25 mouse cellular contexts compared by ENCODE assay signal in the genomic region with DNA sequence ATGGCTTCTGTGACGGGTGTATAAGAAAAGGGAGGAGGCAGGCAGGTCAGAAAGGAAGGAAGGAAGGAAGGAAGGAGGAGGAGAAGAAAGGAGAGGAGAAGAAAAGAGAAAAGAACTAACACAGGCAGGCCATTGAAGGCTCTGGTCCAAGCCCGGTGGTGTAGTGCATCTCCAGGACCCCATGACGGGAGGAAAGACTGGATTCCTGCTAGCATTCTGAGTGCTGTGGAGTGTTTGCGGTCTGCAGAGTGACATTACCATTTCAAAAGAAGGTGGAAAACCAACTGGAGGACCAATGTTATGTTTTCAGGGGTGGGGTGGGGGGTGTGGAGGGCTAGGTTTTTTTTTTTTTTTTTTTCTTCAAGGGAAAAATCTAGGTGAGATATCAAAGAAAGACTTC.
"Had no signal": no experiment of that assay in that cellular context is flagged by ENCODE, and none has a peak within 500 bp of the region (broad histone marks: within the 10 kb centered on the region; RNA-seq: fewer than 3 reads in every experiment).

No protein-coding gene starts in this region.

- H3K9ac ChIP-seq: heart, embryonic 13.5 days; heart, embryonic 15.5 days; hindbrain, embryonic 13.5 days; hindbrain, embryonic 15.5 days; limb, embryonic 12.5 days; liver, embryonic 13.5 days had no signal

- H3K9me3 ChIP-seq: heart, embryonic 13.5 days; heart, embryonic 15.5 days; hindbrain, embryonic 10.5 days; hindbrain, embryonic 13.5 days; hindbrain, embryonic 15.5 days; limb, embryonic 10.5 days; limb, embryonic 12.5 days; liver, embryonic 13.5 days had no signal

- H3K4me1 ChIP-seq: heart, embryonic 13.5 days; heart, embryonic 15.5 days; hindbrain, embryonic 10.5 days; hindbrain, embryonic 13.5 days; hindbrain, embryonic 15.5 days; limb, embryonic 10.5 days; limb, embryonic 12.5 days; liver, embryonic 13.5 days had no signal

- H3K4me2 ChIP-seq: heart, embryonic 11.5 days; heart, embryonic 13.5 days; heart, embryonic 15.5 days; hindbrain, embryonic 13.5 days; hindbrain, embryonic 15.5 days; limb, embryonic 12.5 days; liver, embryonic 11.5 days; liver, embryonic 13.5 days had no signal

- H3K27me3 ChIP-seq: heart, embryonic 13.5 days; heart, embryonic 15.5 days; hindbrain, embryonic 13.5 days; hindbrain, embryonic 15.5 days; limb, embryonic 12.5 days; liver, embryonic 13.5 days had no signal

- ATAC-seq: hindbrain, postnatal 0 days; intestine, embryonic 16.5 days had no signal

- H3K4me3 ChIP-seq: heart, adult 2 months; heart, embryonic 13.5 days; heart, embryonic 15.5 days; hindbrain, embryonic 10.5 days; hindbrain, embryonic 13.5 days; hindbrain, embryonic 15.5 days; layer of hippocampus, adult 2 months; left cerebral cortex, adult 2 months; limb, embryonic 10.5 days; limb, embryonic 12.5 days; liver, embryonic 13.5 days had no signal

- DNase-seq: gastrocnemius, postnatal 14 days; gastrocnemius, postnatal 36 days; heart, adult 11 months; heart, adult 2 months; heart, postnatal 4 days; kidney, adult 18-20 months; kidney, adult 8-10 months; kidney, postnatal 10 days; kidney, postnatal 25 days; kidney, postnatal 4 days; liver; liver, embryonic 13.5 days had no signal

- H3K27ac ChIP-seq: heart, adult 2 months; heart, embryonic 13.5 days; heart, embryonic 15.5 days; hindbrain, embryonic 10.5 days; hindbrain, embryonic 13.5 days; hindbrain, embryonic 15.5 days; hindbrain, postnatal 0 days; layer of hippocampus, adult 2 months; left cerebral cortex, adult 2 months; limb, embryonic 10.5 days; limb, embryonic 12.5 days; liver, embryonic 13.5 days had no signal
